Mouse (Mus musculus) urinary bladder, postnatal 4 days (tissue): ENCODE data around the gene Upf3b.
"Not testable (repeated sequence)": the region's sequence is repeated elsewhere in the genome, so short reads cannot be mapped to it uniquely, and the experiment has no call there.

Source experiments
- DNase-seq, 2 experiments: peaks; one replicate each; pipeline ENCODE4 v3.0.0; 2021 to 2022; ENCODE audit warnings: low spot score in 2 of 2

Gene Upf3b

GRCm38 (mm10) chrX:37110193-37110880, at the start of gene Upf3b:
TSS of gene Upf3b (minus strand) at chrX:37110322.
- peak; percentile 89 to 90 for DNase-seq

- no peak for DNase-seq
These were observed 47.7 kb upstream of the Upf3b start for GRCm38 (mm10) chrX:37157839-37158238.

GRCm38 (mm10) chrX:37144954-37145353, 34.8 kb upstream of the Upf3b start:
- no peak for DNase-seq

GRCm38 (mm10) chrX:37144498-37144897, 34.4 kb upstream of the Upf3b start:
- not testable (repeated sequence) for DNase-seq

- no peak for DNase-seq
These were observed 31.6 kb upstream of the Upf3b start for GRCm38 (mm10) chrX:37141732-37142131.

- peak; percentile 51 to 63 for DNase-seq
These were observed 16.7 kb upstream of the Upf3b start, which contains the start of gene Nkap for GRCm38 (mm10) chrX:37126671-37127358. TSS of gene Nkap (plus strand) at chrX:37126795.

GRCm38 (mm10) chrX:37125511-37125910, 15.4 kb upstream of the Upf3b start:
- DNase-seq, result no peak

GRCm38 (mm10) chrX:37120212-37120611, 10.1 kb upstream of the Upf3b start:
- DNase-seq, result no peak

- DNase-seq, result no peak
These were observed 9.5 kb upstream of the Upf3b start for GRCm38 (mm10) chrX:37119585-37119984.

GRCm38 (mm10) chrX:37117085-37117484, 7.0 kb upstream of the Upf3b start:
- DNase-seq, result no peak

GRCm38 (mm10) chrX:37110881-37111193, 715 bp upstream of the Upf3b start:
- DNase-seq, result no peak

GRCm38 (mm10) chrX:37109526-37110192, 463 bp downstream of the Upf3b start:
- no peak for DNase-seq

GRCm38 (mm10) chrX:37103826-37104225, 6.3 kb downstream of the Upf3b start:
- no peak for DNase-seq

GRCm38 (mm10) chrX:37098681-37099080, 11.4 kb downstream of the Upf3b start:
- no peak for DNase-seq

GRCm38 (mm10) chrX:37095106-37095768, 14.9 kb downstream of the Upf3b start:
- no peak for DNase-seq

- no peak for DNase-seq
These were observed 18.7 kb downstream of the Upf3b start for GRCm38 (mm10) chrX:37091457-37091856.

- DNase-seq, result no peak
These were observed 21.3 kb downstream of the Upf3b start for GRCm38 (mm10) chrX:37088778-37089177.

- DNase-seq, result no peak
These were observed 24.5 kb downstream of the Upf3b start for GRCm38 (mm10) chrX:37085665-37086064.

GRCm38 (mm10) chrX:37084927-37085660, 25.0 kb downstream of the Upf3b start, which contains the start of gene Rpl39:
TSS of gene Rpl39 (minus strand) at chrX:37085402.
- peak; percentile 80 to 83 for DNase-seq

- DNase-seq, result no peak
These were observed 25.7 kb downstream of the Upf3b start for GRCm38 (mm10) chrX:37084318-37084926.

- DNase-seq, result no peak
These were observed 28.9 kb downstream of the Upf3b start for GRCm38 (mm10) chrX:37081194-37081593.
